Mouse (Mus musculus) G1E (cell line): ENCODE measurements around the gene Fam50a.

Source experiments
- CTCF ChIP-seq: IDR thresholded peaks from 2 replicates; pipeline ENCODE4 v1.5.1; 2012; ENCODE audit warnings: low read depth, low read length, inconsistent platforms, mixed read lengths
- GATA1 ChIP-seq: IDR thresholded peaks from 2 replicates; pipeline ENCODE4 v1.6.1; 2012; ENCODE audit warnings: borderline replicate concordance, low read length, inconsistent platforms, mixed read lengths
- GATA2 ChIP-seq: IDR thresholded peaks from 2 replicates; pipeline ENCODE4 v1.6.1; 2012; ENCODE audit warnings: low read depth, low read length, inconsistent platforms, borderline replicate concordance
- POLR2AphosphoS5 ChIP-seq: IDR thresholded peaks from 2 replicates; pipeline ENCODE4 v1.6.1; 2012; ENCODE audit warnings: low read depth, low read length, inconsistent platforms; ENCODE audit not compliant: insufficient replicate concordance

GRCm38 (mm10) chrX:74282395-74283091, 30.3 kb upstream of the Fam50a start:
- TF ChIP-seq CTCF: no peak
- no peak for TF ChIP-seq GATA1
- TF ChIP-seq POLR2AphosphoS5: no peak
- TF ChIP-seq GATA2: no peak
